Mouse (Mus musculus) kidney, adult 8-10 months (tissue): Measurements from ENCODE around the gene Rab17.

Experiments
- DNase-seq, 2 experiments: peaks; one replicate each; pipeline ENCODE4 v3.0.0; 2022

Rab17 gene

DNA sequence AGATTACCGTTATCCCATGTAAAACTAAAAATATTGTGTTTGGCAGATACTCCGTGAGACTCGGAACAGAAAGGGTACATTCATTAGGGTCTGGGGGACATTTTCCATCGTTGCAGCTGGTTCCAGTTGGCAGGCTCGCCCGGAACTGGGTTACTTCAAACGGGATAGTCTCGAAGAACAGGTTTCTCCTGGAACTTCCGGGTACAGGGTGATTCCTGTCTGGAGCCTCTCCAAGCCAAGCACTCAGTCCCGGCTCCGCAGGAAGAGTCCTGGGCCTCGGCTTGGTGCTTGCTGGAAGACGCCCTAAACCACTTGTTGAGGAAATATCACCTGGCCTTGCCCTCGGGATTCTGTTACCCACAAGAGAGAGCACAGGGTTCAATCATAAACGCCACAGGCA, 42.2 kb downstream of the Rab17 start:
- DNase-seq: peak; percentile 32 to 35

DNA sequence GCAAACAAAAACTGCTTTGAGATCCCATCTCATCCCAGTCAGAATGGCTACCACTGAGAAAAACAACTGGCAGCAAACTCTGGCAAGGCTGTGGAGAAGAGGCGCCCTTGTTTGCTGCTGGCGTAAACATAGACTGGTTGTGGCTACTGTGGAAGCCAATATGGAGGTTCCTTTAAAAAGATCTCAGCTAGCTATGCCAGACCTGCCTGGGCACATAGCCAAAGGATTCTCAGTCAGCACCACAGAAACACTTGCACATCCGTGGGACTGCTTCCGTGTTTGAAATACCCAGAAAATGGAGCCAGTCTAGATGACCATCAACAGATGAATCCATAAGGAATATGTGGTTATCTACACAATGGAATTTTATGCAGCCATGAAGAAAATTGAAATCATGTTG, 43.4 kb downstream of the Rab17 start:
- no peak for DNase-seq

DNA sequence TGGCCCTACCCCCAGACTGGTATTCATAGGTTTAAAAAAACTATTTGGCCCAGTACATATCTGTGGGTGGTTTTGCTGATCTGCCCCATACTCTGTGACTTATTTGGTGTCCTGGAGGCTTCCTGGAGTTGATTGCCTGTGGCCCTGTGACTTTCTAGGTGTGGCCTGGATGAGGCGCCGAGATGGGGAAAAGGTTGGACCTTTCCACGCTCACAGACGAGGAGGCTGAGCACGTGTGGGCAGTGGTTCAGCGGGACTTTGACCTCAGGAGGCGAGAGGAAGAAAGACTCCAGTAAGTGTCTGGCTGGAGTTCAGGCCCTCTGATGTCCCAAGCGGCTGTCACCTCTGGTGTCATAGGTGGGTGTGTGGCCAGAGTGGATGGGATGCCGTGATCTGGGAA, 47.8 kb downstream of the Rab17 start:
- peak; percentile 19 to 42 for DNase-seq

DNA sequence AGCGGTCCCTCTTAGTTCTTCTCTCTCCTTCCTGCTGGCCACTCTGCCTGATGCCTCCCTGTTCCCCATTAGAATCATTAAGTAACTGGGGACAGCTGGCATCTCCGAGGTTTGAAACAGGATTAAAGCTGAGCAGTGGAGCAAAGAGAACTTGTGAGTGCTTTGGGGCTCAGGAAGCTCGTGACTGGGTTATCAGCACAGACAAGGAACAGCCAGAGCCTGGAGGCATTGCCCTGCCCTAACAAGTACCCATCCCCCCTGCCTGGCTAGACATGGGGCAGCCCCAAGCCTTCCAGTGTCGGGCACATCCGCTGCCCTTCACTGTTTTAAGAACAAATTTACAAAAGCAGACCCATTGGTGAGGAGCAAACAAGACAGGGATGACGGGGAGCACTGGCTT, 52.0 kb downstream of the Rab17 start:
- no peak for DNase-seq

DNA sequence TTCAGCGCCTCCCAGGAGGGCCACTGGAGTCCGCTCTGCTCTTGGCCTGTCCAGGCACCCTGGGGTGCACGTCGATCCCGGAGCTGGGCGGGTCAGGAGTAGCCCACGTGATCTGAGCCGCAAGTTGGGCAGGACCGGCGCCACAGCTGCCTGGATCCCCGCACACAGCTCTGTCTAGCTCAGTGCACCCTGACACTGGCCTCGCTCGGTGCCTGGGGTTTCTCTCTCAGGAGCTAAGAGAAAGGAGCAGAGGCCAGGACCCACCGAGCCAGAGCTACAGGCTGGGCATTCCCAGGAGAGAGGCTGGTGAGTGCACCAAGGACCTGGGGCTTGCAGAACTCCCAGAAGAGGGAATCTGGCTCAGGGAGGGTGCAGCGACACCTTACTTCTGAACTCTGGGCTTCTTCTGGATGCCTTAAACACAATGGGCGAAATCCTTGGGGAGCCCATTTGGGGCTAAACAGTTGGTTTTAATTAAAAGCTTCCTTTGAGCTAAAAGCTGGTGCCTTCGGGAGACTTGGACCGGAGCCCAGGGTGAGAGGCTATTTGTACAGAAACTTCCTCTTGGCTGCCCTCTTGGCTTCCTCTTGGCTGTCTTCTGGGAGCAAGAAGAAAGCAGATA, 54.4 kb downstream of the Rab17 start, which contains the start of gene Mlph:
Gene Mlph, plus strand, starts transcription at position 138 of the 622 bp plus-strand sequence.
- DNase-seq: peak; percentile 57 to 72

DNA sequence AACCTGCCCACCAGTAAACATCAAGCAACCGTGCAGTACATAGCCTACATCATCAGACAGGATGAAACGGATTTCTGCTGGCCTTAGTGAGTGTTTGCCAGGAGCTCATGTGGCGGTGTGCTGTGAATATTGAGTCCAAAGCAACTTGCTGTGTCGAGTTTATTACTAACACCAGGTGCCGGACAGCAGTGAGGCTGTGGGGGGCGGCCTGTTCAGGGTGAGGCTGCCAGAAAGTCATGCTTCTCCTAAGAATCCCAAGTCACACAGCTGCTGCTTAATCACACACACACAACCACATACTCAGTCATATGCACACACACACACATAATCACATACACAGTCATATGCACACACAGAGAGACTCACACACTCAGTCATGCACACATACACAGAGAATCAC, 56.2 kb downstream of the Rab17 start:
- no peak for DNase-seq

DNA sequence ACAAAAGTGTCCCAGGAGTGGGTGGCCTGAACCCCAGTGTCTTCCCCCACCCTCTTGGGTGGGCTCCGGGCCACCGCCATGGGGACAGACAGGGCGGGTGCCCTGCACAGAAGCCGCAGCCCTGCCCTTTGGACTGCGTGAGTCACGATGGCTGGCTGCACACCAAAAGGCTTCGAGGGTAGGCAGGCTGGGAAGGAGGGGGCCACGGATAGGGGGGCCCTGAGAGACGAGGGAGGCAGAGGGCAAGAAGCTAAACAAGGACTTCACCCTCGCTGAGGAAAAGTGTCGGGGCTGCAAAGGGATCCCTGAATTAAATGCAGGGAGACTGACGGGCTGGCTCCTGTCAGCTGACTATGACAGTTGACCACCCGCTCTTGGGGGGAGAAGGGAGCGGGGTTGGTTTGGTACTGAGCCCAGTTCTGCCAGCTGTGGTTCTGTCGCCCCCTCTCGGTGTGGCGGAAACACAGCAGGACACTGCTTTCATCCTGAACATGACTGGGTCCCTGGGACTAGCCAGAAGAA, 59.8 kb downstream of the Rab17 start:
- DNase-seq: peak; percentile 72 to 77

DNA sequence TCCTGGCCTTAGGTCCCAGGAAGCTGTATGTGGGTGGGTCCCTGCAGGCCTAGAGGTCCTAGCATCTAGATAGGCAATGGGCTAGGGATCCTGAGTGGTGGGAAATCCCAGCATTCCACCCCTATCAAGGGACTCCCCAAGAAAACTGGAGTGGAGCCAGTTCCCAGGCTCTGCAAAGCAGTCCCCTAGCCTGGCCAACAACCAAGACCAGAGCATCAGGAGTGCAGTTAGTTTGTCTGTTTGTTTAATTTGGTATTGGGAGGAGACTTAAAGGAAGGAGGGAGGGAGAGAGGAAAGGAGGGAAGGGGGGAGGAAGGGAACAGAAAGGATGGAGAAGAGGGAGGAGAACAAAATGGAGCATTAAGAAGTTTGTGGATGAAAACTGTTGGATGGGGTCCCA, 60.3 kb downstream of the Rab17 start:
- DNase-seq: peak in 1 of 2 experiments; percentile 14
